Mouse (Mus musculus) stomach, embryonic 15.5 days (tissue): ENCODE measurements around the gene 1700001C19Rik. TPM values are rescaled to one million over a fixed set of nuclear protein-coding genes. Genes with fewer than 3 reads are reported as not detected.
"Not testable (repeated sequence)": the region's sequence is repeated elsewhere in the genome, so short reads cannot be mapped to it uniquely, and the experiment has no call there.

Experiments used
- ATAC-seq: fragments of 200-750 bp; cut with Nextera tagmentation; 2 replicates; pipeline ENCODE4 v1.8.0; 2017; ENCODE audit warnings: low read depth, moderate number of reproducible peaks, moderate TSS enrichment; ENCODE audit not compliant: insufficient read depth, low FRiP score
- H3K27ac ChIP-seq: fragments of 300-500 bp; sonication (generic); 2 replicates; pipeline ENCODE4 v1.5.1; 2015; ENCODE audit warnings: mild to moderate bottlenecking, inconsistent platforms
- H3K27me3 ChIP-seq: fragments of 300-500 bp; sonication (generic); replicated peaks from 2 replicates; pipeline ENCODE4 v1.6.1; 2015; ENCODE audit warnings: inconsistent platforms
- H3K36me3 ChIP-seq: fragments of 300-500 bp; sonication (generic); 2 replicates; pipeline ENCODE4 v1.6.1; 2015; ENCODE audit warnings: inconsistent platforms
- H3K4me1 ChIP-seq: fragments of 300-500 bp; sonication (generic); 2 replicates; pipeline ENCODE4 v1.6.1; 2015; ENCODE audit warnings: inconsistent platforms
- H3K4me2 ChIP-seq: fragments of 300-500 bp; sonication (generic); 2 replicates; pipeline ENCODE4 v1.6.1; 2015; ENCODE audit warnings: mild to moderate bottlenecking, inconsistent platforms
- H3K4me3 ChIP-seq: fragments of 300-500 bp; sonication (generic); replicated peaks from 2 replicates; pipeline ENCODE4 v1.5.1; 2015; ENCODE audit warnings: inconsistent platforms
- H3K9ac ChIP-seq: fragments of 300-500 bp; sonication (generic); 2 replicates; pipeline ENCODE4 v1.6.1; 2015; ENCODE audit warnings: inconsistent platforms
- H3K9me3 ChIP-seq: fragments of 300-500 bp; sonication (generic); 2 replicates; pipeline ENCODE4 v1.6.1; 2016; ENCODE audit warnings: inconsistent platforms
- WGBS: fragments of 180-500 bp; shearing (Covaris S2); methylation state at CpG from one replicate; pipeline ENCODE4 v1.1.7; 2015; 5-methylcytosine and 5-hydroxymethylcytosine counted together
- polyA plus RNA-seq: library from polyadenylated mRNA; unstranded; fragments of >200 nt; fragmentation: Nextera tagmentation; extraction: Ambion mirVana; gene quantifications from 2 replicates; pipeline ENCODE4 v1.2.1, GENCODE M21; 2015

1700001C19Rik gene
- polyA plus RNA-seq, 1 experiment from 2014 or later = 0.37 TPM

- no peaks in the 10 kb centered on the region for H3K9me3 ChIP-seq
- whole genome bisulfite sequencing = 56% methylated on average over 6 of the region's 6 CpGs
- no peak overlapping the region for H3K9ac ChIP-seq
- H3K27me3 ChIP-seq = no peaks in the 10 kb centered on the region
- no peak overlapping the region for H3K4me2 ChIP-seq
- H3K36me3 ChIP-seq = no peaks in the 10 kb centered on the region
- H3K4me3 ChIP-seq = no peak overlapping the region
- H3K4me1 ChIP-seq = peaks cover 7% of the 10 kb centered on the region; the same call in 1 of the 2 replicates
- no peak overlapping the region for H3K27ac ChIP-seq
- peak; percentile 41; the same call in 1 of the 2 replicates for ATAC-seq
Observed at GRCm38 (mm10) chr17:47424186-47424585, 13.0 kb downstream of the 1700001C19Rik start.

- not testable (repeated sequence) for H3K9me3 ChIP-seq, H3K27ac ChIP-seq, ATAC-seq, H3K4me1 ChIP-seq, H3K9ac ChIP-seq, H3K4me3 ChIP-seq, H3K36me3 ChIP-seq, H3K4me2 ChIP-seq, H3K27me3 ChIP-seq
- 90% methylated on average over 1 of the region's 1 CpGs for WGBS
Observed at GRCm38 (mm10) chr17:47422616-47423015, 14.6 kb downstream of the 1700001C19Rik start.

- ATAC-seq = no peak
- WGBS = 82% methylated on average over 3 of the region's 3 CpGs
Observed at GRCm38 (mm10) chr17:47421566-47421965, 15.6 kb downstream of the 1700001C19Rik start.

GRCm38 (mm10) chr17:47420195-47420594 lies 17.0 kb downstream of the 1700001C19Rik start:
- H3K36me3 ChIP-seq = no peaks in the 10 kb centered on the region
- no peak overlapping the region for H3K4me3 ChIP-seq
- H3K27me3 ChIP-seq = no peaks in the 10 kb centered on the region
- H3K27ac ChIP-seq = no peak overlapping the region
- H3K9ac ChIP-seq = no peak overlapping the region
- ATAC-seq = no peak
- WGBS = 65% methylated on average over 2 of the region's 2 CpGs
- H3K4me2 ChIP-seq = no peak overlapping the region
- H3K9me3 ChIP-seq = no peaks in the 10 kb centered on the region
- H3K4me1 ChIP-seq = no peaks in the 10 kb centered on the region

More at GRCm38 (mm10) chr17:47421566-47421965, 15.6 kb downstream of the 1700001C19Rik start:
- no peak overlapping the region for H3K27ac ChIP-seq
- H3K36me3 ChIP-seq = no peaks in the 10 kb centered on the region
- H3K27me3 ChIP-seq = no peaks in the 10 kb centered on the region
- H3K9me3 ChIP-seq = no peaks in the 10 kb centered on the region
- H3K9ac ChIP-seq = no peak overlapping the region
- no peaks in the 10 kb centered on the region for H3K4me1 ChIP-seq
- no peak overlapping the region for H3K4me2 ChIP-seq
- no peak overlapping the region for H3K4me3 ChIP-seq

- peaks cover 14% of the 10 kb centered on the region for H3K27me3 ChIP-seq
Observed at GRCm38 (mm10) chr17:47409897-47410861, 27.0 kb downstream of the 1700001C19Rik start.

GRCm38 (mm10) chr17:47408558-47408898 lies 28.6 kb downstream of the 1700001C19Rik start:
- Histone ChIP-seq H3K36me3 (no peaks in the 10 kb centered on the region), H3K9ac (no peak overlapping the region), H3K27ac (no peak overlapping the region), H3K4me1 (no peaks in the 10 kb centered on the region), H3K4me2 (no peak overlapping the region), H3K4me3 (no peak overlapping the region), H3K27me3 (peaks cover 14% of the 10 kb centered on the region), H3K9me3 (no peaks in the 10 kb centered on the region)
- WGBS = 16% methylated on average over 8 of the region's 8 CpGs
- ATAC-seq = peak; percentile 67

More at GRCm38 (mm10) chr17:47409897-47410861, 27.0 kb downstream of the 1700001C19Rik start:
- Histone ChIP-seq H3K4me3 (peak overlapping the region; percentile 37), H3K4me2 (peak overlapping the region; percentile 75)
- not testable (repeated sequence) for H3K9ac ChIP-seq, H3K9me3 ChIP-seq, H3K27ac ChIP-seq, H3K36me3 ChIP-seq, H3K4me1 ChIP-seq, ATAC-seq
- WGBS = 3% methylated on average over 74 of the region's 74 CpGs

GRCm38 (mm10) chr17:47407717-47408557 lies 29.2 kb downstream of the 1700001C19Rik start:
- Histone ChIP-seq H3K27ac (no peak overlapping the region), H3K9me3 (no peaks in the 10 kb centered on the region), H3K4me2 (no peak overlapping the region), H3K4me3 (no peak overlapping the region), H3K27me3 (peaks cover 14% of the 10 kb centered on the region), H3K4me1 (no peaks in the 10 kb centered on the region), H3K36me3 (no peaks in the 10 kb centered on the region), H3K9ac (no peak overlapping the region)
- ATAC-seq = no peak
- WGBS = 55% methylated on average over 10 of the region's 10 CpGs

- H3K4me1 ChIP-seq = 0 out of 2 replicates have a peak, but pooled peaks cover 4% of the 10 kb centered on the region
- 57% methylated on average over 10 of the region's 10 CpGs for WGBS
- 0 out of 2 replicates have a peak, but pooled peaks cover 4% of the 10 kb centered on the region for H3K27me3 ChIP-seq
- no peaks in the 10 kb centered on the region for H3K36me3 ChIP-seq
- H3K4me3 ChIP-seq = no peak within 1 kb of the TSS
- no peak within 1 kb of the TSS for H3K4me2 ChIP-seq
- no peak for ATAC-seq
- H3K9me3 ChIP-seq = no peaks in the 10 kb centered on the region
- no peak within 1 kb of the TSS for H3K27ac ChIP-seq
- H3K9ac ChIP-seq = no peak within 1 kb of the TSS
Observed at GRCm38 (mm10) chr17:47400451-47400850, 36.7 kb downstream of the 1700001C19Rik start, which contains the start of gene Guca1a. Gene Guca1a, minus strand, starts transcription at chr17:47400584.

- 81% methylated on average over 8 of the region's 8 CpGs for WGBS
- H3K9ac ChIP-seq = no peak overlapping the region
- H3K4me1 ChIP-seq = peaks cover 12% of the 10 kb centered on the region; the same call in 1 of the 2 replicates
Observed at GRCm38 (mm10) chr17:47399091-47399490, 38.1 kb downstream of the 1700001C19Rik start.

GRCm38 (mm10) chr17:47395376-47395913 lies 41.7 kb downstream of the 1700001C19Rik start:
- H3K27me3 ChIP-seq = peaks cover 14% of the 10 kb centered on the region; the same call in 1 of the 2 replicates
- H3K9me3 ChIP-seq = no peaks in the 10 kb centered on the region
- H3K9ac ChIP-seq = no peak overlapping the region; the same call in 1 of the 2 replicates
- H3K4me3 ChIP-seq = peak overlapping the region; percentile 43
- ATAC-seq = peak; percentile 86
- 1% methylated on average over 20 of the region's 20 CpGs for WGBS
- peak overlapping the region; percentile 70 for H3K4me2 ChIP-seq
- H3K27ac ChIP-seq = no peak overlapping the region
- no peaks in the 10 kb centered on the region for H3K36me3 ChIP-seq
- H3K4me1 ChIP-seq = peaks cover 12% of the 10 kb centered on the region; the same call in 1 of the 2 replicates

More at GRCm38 (mm10) chr17:47399091-47399490, 38.1 kb downstream of the 1700001C19Rik start:
- H3K27ac ChIP-seq = no peak overlapping the region
- H3K36me3 ChIP-seq = no peaks in the 10 kb centered on the region
- peaks cover 14% of the 10 kb centered on the region; the same call in 1 of the 2 replicates for H3K27me3 ChIP-seq
- no peaks in the 10 kb centered on the region for H3K9me3 ChIP-seq
- ATAC-seq = no peak
- no peak overlapping the region for H3K4me2 ChIP-seq
- no peak overlapping the region for H3K4me3 ChIP-seq

- no peak for ATAC-seq
- H3K9ac ChIP-seq = no peak overlapping the region
Observed at GRCm38 (mm10) chr17:47394223-47394869, 42.8 kb downstream of the 1700001C19Rik start.

More at GRCm38 (mm10) chr17:47394223-47394869, 42.8 kb downstream of the 1700001C19Rik start:
- 17% methylated on average over 24 of the region's 24 CpGs for WGBS
- H3K4me2 ChIP-seq = peak overlapping the region; percentile 70
- H3K4me1 ChIP-seq = peaks cover 12% of the 10 kb centered on the region; the same call in 1 of the 2 replicates
- no peaks in the 10 kb centered on the region for H3K9me3 ChIP-seq
- H3K27me3 ChIP-seq = peaks cover 14% of the 10 kb centered on the region; the same call in 1 of the 2 replicates
- peak overlapping the region; percentile 43 for H3K4me3 ChIP-seq
- no peak overlapping the region for H3K27ac ChIP-seq
- H3K36me3 ChIP-seq = no peaks in the 10 kb centered on the region
